Mouse (Mus musculus) stomach, postnatal 0 days (tissue): Measurements from ENCODE around the gene Gramd1b. TPM values are rescaled to one million over a fixed set of nuclear protein-coding genes. Genes with fewer than 3 reads are reported as not detected.

ENCODE experiments used
- ATAC-seq: fragments of 200-750 bp; cut with Nextera tagmentation; 2 replicates; pipeline ENCODE4 v1.8.0; 2017; ENCODE audit not compliant: low FRiP score, low TSS enrichment
- DNase-seq: peaks from one replicate; pipeline ENCODE4 v3.0.0-alpha.2; 2016; ENCODE audit warnings: low spot score
- H3K27ac ChIP-seq: fragments of 300-500 bp; sonication (generic); replicated peaks from 2 replicates; pipeline ENCODE4 v1.5.1; 2014; ENCODE audit warnings: mild to moderate bottlenecking, control low read depth
- H3K27me3 ChIP-seq: fragments of 300-500 bp; sonication (generic); 2 replicates; pipeline ENCODE4 v1.6.1; 2014; ENCODE audit warnings: low read length; ENCODE audit not compliant: control insufficient read depth, insufficient read depth
- H3K36me3 ChIP-seq: fragments of 300-500 bp; sonication (generic); 2 replicates; pipeline ENCODE4 v1.6.1; 2014; ENCODE audit warnings: low read length, mixed read lengths; ENCODE audit not compliant: control insufficient read depth, insufficient read depth
- H3K4me1 ChIP-seq: fragments of 300-500 bp; sonication (generic); replicated peaks from 2 replicates; pipeline ENCODE4 v1.6.1; 2014; ENCODE audit warnings: antibody characterized with exemption; ENCODE audit not compliant: control insufficient read depth, insufficient read depth
- H3K4me2 ChIP-seq: fragments of 300-500 bp; sonication (generic); replicated peaks from 2 replicates; pipeline ENCODE4 v1.6.1; 2014; ENCODE audit warnings: low read depth, mild to moderate bottlenecking, control low read depth, moderate library complexity
- H3K4me3 ChIP-seq: fragments of 300-500 bp; sonication (generic); 2 replicates; pipeline ENCODE4 v1.5.1; 2014; ENCODE audit warnings: low read depth, low read length, control low read depth
- H3K9ac ChIP-seq: fragments of 300-500 bp; sonication (generic); 2 replicates; pipeline ENCODE4 v1.6.1; 2014; ENCODE audit warnings: mild to moderate bottlenecking, low read length, control low read depth, mixed read lengths
- H3K9me3 ChIP-seq: fragments of 300-500 bp; sonication (generic); 2 replicates; pipeline ENCODE4 v1.6.1; 2016; ENCODE audit warnings: low read length; ENCODE audit not compliant: control insufficient read depth
- CTCF ChIP-seq: IDR thresholded peaks from 2 replicates; pipeline ENCODE4 v1.5.1; 2016; ENCODE audit warnings: antibody characterized with exemption, low read depth, mild to moderate bottlenecking, moderate library complexity
- EP300 ChIP-seq: optimal IDR thresholded peaks from 2 replicates; pipeline ENCODE3; 2016; ENCODE audit warnings: antibody characterized with exemption
- WGBS: fragments of 180-500 bp; shearing (Covaris S2); extraction: QIAGEN DNeasy Blood & Tissue Kit; methylation state at CpG from one replicate; pipeline ENCODE4 v1.1.7; 2014; 5-methylcytosine and 5-hydroxymethylcytosine counted together
- polyA plus RNA-seq: library from polyadenylated mRNA; unstranded; fragments of >200 nt; fragmentation: Nextera tagmentation; extraction: Ambion mirVana; gene quantifications from 2 replicates; pipeline ENCODE4 v1.2.1, GENCODE M21; 2015

Gramd1b gene
- polyA plus RNA-seq, 1 experiment from 2014 or later, result 1.8 TPM

- ATAC-seq (no peak), DNase-seq (no peak)
- no peak overlapping the region for H3K27ac ChIP-seq
- no peak overlapping the region for H3K9ac ChIP-seq
- no peak overlapping the region for H3K4me2 ChIP-seq
- no peaks in the 10 kb centered on the region for H3K9me3 ChIP-seq
- H3K27me3 ChIP-seq, result no peaks in the 10 kb centered on the region
- 88% methylated on average over 6 of the region's 6 CpGs for WGBS
- no peaks in the 10 kb centered on the region for H3K36me3 ChIP-seq
- TF ChIP-seq CTCF (no peak), EP300 (no peak)
- no peaks in the 10 kb centered on the region for H3K4me1 ChIP-seq
- no peak overlapping the region for H3K4me3 ChIP-seq
These were observed 156.6 kb downstream of the Gramd1b start for GRCm38 (mm10) chr9:40374533-40374971.

GRCm38 (mm10) chr9:40374052-40374451, 157.1 kb downstream of the Gramd1b start:
- no peak overlapping the region for H3K27ac ChIP-seq
- no peaks in the 10 kb centered on the region for H3K27me3 ChIP-seq
- no peaks in the 10 kb centered on the region for H3K36me3 ChIP-seq
- H3K4me2 ChIP-seq, result no peak overlapping the region
- DNase-seq (no peak), ATAC-seq (no peak)
- H3K4me3 ChIP-seq, result no peak overlapping the region
- H3K9me3 ChIP-seq, result no peaks in the 10 kb centered on the region
- H3K9ac ChIP-seq, result no peak overlapping the region
- WGBS, result 83% methylated on average over 11 of the region's 11 CpGs
- no peaks in the 10 kb centered on the region for H3K4me1 ChIP-seq
- TF ChIP-seq EP300 (no peak), CTCF (no peak)

- H3K9me3 ChIP-seq, result no peaks in the 10 kb centered on the region
- H3K27ac ChIP-seq, result no peak overlapping the region
- 51% methylated on average over 4 of the region's 4 CpGs for WGBS
- no peaks in the 10 kb centered on the region for H3K27me3 ChIP-seq
- ATAC-seq (no peak), DNase-seq (no peak)
- H3K4me3 ChIP-seq, result no peak overlapping the region
- TF ChIP-seq CTCF (no peak), EP300 (no peak)
- no peaks in the 10 kb centered on the region for H3K4me1 ChIP-seq
- H3K36me3 ChIP-seq, result no peaks in the 10 kb centered on the region
- no peak overlapping the region for H3K9ac ChIP-seq
- no peak overlapping the region for H3K4me2 ChIP-seq
These were observed 161.0 kb downstream of the Gramd1b start for GRCm38 (mm10) chr9:40370151-40370550.

GRCm38 (mm10) chr9:40366795-40367194, 164.4 kb downstream of the Gramd1b start:
- TF ChIP-seq CTCF (no peak), EP300 (no peak)
- no peak overlapping the region for H3K4me3 ChIP-seq
- H3K4me1 ChIP-seq, result no peaks in the 10 kb centered on the region
- no peak overlapping the region for H3K4me2 ChIP-seq
- WGBS, result 92% methylated on average over 8 of the region's 8 CpGs
- no peak for DNase-seq
- H3K27ac ChIP-seq, result no peak overlapping the region
- no peak overlapping the region for H3K9ac ChIP-seq
- ATAC-seq, result no peak
- H3K9me3 ChIP-seq, result no peaks in the 10 kb centered on the region
- H3K27me3 ChIP-seq, result no peaks in the 10 kb centered on the region
- no peaks in the 10 kb centered on the region for H3K36me3 ChIP-seq

- no peak for ATAC-seq
- TF ChIP-seq EP300 (no peak), CTCF (no peak)
These were observed 166.9 kb downstream of the Gramd1b start for GRCm38 (mm10) chr9:40364312-40364711.

GRCm38 (mm10) chr9:40361970-40362369, 169.2 kb downstream of the Gramd1b start:
- H3K9ac ChIP-seq, result no peak overlapping the region
- no peak overlapping the region for H3K4me2 ChIP-seq
- 60% methylated on average over 6 of the region's 6 CpGs for WGBS
- no peak overlapping the region for H3K27ac ChIP-seq
- H3K36me3 ChIP-seq, result no peaks in the 10 kb centered on the region
- TF ChIP-seq EP300, result no peak
- no peak for TF ChIP-seq CTCF
- no peaks in the 10 kb centered on the region for H3K27me3 ChIP-seq
- no peaks in the 10 kb centered on the region for H3K9me3 ChIP-seq
- no peak overlapping the region for H3K4me3 ChIP-seq
- H3K4me1 ChIP-seq, result no peaks in the 10 kb centered on the region
- DNase-seq (no peak), ATAC-seq (no peak)

More at GRCm38 (mm10) chr9:40364312-40364711, 166.9 kb downstream of the Gramd1b start:
- H3K4me3 ChIP-seq, result no peak overlapping the region
- no peak overlapping the region for H3K27ac ChIP-seq
- H3K36me3 ChIP-seq, result no peaks in the 10 kb centered on the region
- H3K4me1 ChIP-seq, result no peaks in the 10 kb centered on the region
- H3K27me3 ChIP-seq, result no peaks in the 10 kb centered on the region
- no peak overlapping the region for H3K4me2 ChIP-seq
- DNase-seq, result no peak
- no peak overlapping the region for H3K9ac ChIP-seq
- WGBS, result 73% methylated on average over 7 of the region's 7 CpGs
- H3K9me3 ChIP-seq, result no peaks in the 10 kb centered on the region
